Mouse (Mus musculus) limb, embryonic 11.5 days (tissue): Measurements from ENCODE around the gene Dtnb. TPM values are rescaled to one million over a fixed set of nuclear protein-coding genes. Genes with fewer than 3 reads are reported as not detected.

Experiments used
- ATAC-seq: fragments of 200-750 bp; cut with Nextera tagmentation; 2 replicates; pipeline ENCODE4 v1.8.0; 2017; ENCODE audit warnings: low read depth; ENCODE audit not compliant: insufficient number of reproducible peaks, low FRiP score, low TSS enrichment
- DNase-seq: peaks from one replicate; pipeline ENCODE4 v3.0.0-alpha.2; 2015; ENCODE audit warnings: low spot score
- H3K27ac ChIP-seq: fragments of 300-500 bp; sonication (generic); replicated peaks from 2 replicates; pipeline ENCODE4 v1.5.1; 2014; ENCODE audit warnings: low read depth, mild to moderate bottlenecking, low read length
- H3K27me3 ChIP-seq: fragments of 300-500 bp; sonication (generic); 2 replicates; pipeline ENCODE4 v1.6.1; 2014; ENCODE audit warnings: mild to moderate bottlenecking, low read length, mixed read lengths; ENCODE audit not compliant: control insufficient read depth, insufficient read depth
- H3K36me3 ChIP-seq: fragments of 300-500 bp; sonication (generic); 2 replicates; pipeline ENCODE4 v1.6.1; 2014; ENCODE audit warnings: mild to moderate bottlenecking, low read length, moderate library complexity, mixed read lengths; ENCODE audit not compliant: control insufficient read depth, insufficient read depth
- H3K4me1 ChIP-seq: fragments of 300-500 bp; sonication (generic); 2 replicates; pipeline ENCODE4 v1.6.1; 2014; ENCODE audit warnings: low read length, mixed read lengths; ENCODE audit not compliant: control insufficient read depth, insufficient read depth
- H3K4me2 ChIP-seq: fragments of 300-500 bp; sonication (generic); 2 replicates; pipeline ENCODE4 v1.6.1; 2014; ENCODE audit warnings: low read depth, mild to moderate bottlenecking, moderate library complexity; ENCODE audit not compliant: severe bottlenecking
- H3K4me3 ChIP-seq: fragments of 300-500 bp; sonication (generic); 2 replicates; pipeline ENCODE4 v1.5.1; 2014; ENCODE audit warnings: low read depth, low read length
- H3K9ac ChIP-seq: fragments of 300-500 bp; sonication (generic); 2 replicates; pipeline ENCODE4 v1.6.1; 2014; ENCODE audit warnings: mild to moderate bottlenecking, low read length
- H3K9me3 ChIP-seq: fragments of 300-500 bp; sonication (generic); 2 replicates; pipeline ENCODE4 v1.6.1; 2016; ENCODE audit warnings: low read length; ENCODE audit not compliant: control insufficient read depth
- WGBS: fragments of 180-500 bp; shearing (Covaris S2); extraction: QIAGEN DNeasy Blood & Tissue Kit; methylation state at CpG from one replicate; pipeline ENCODE4 v1.1.7; 2014; 5-methylcytosine and 5-hydroxymethylcytosine counted together
- polyA plus RNA-seq: library from polyadenylated mRNA; unstranded; fragments of >200 nt; fragmentation: Nextera tagmentation; extraction: Ambion mirVana; gene quantifications from 2 replicates; pipeline ENCODE4 v1.2.1, GENCODE M21; 2014

Gene Dtnb
- polyA plus RNA-seq, 1 experiment from 2014 or later: 41.1 TPM

DNA sequence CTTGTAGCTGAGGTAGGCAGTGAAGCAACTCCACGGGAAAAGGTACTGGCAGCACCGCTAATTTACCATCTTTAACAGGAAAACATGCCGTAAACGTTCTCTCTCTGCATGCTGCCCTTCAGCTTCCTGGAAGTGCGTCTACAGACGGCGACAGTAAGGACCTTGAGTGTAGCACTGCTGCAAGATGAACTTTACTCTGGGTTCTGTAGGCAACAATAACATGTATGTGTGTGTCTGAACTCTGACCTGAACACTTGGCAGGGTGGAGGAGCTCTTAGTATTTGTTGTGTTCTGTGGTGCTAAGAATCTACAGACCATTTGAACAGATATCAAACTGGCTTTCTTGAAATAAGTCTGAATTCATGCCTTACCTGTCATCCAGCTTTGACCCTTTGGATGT lies 130.7 kb downstream of the Dtnb start:
- ATAC-seq (no peak), DNase-seq (no peak)

DNA sequence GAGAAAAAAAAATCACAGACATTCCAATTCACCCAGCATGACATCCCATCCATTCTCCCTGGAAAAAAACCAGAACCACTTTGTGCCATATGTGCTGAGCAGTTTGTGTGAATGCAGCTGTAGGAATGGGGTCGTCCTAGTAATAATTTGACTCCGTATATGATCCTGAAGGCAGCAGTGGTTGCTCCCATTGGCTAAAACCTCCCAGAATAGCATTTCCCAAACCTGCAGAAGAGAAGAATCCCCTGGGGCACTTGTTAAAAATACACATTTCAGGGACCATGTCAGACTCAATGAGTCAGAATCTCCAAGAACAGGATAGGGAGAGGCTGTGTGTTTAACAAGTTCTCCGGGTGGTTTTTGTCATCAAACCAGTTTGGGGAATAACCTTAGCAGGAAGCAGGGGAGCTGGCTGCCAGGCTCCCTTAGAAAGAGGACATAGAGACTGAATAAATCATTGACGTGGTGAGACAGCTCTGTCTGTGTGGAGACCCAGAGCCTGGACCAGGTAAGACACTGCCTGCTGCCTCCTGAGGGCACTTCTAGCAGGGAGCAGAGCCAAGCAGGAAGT lies 147.1 kb downstream of the Dtnb start:
- Histone ChIP-seq H3K36me3 (no peaks in the 10 kb centered on the region; the same call in 1 of the 2 replicates), H3K4me3 (no peak overlapping the region), H3K9ac (no peak overlapping the region), H3K27ac (no peak overlapping the region), H3K4me1 (no peaks in the 10 kb centered on the region), H3K27me3 (no peaks in the 10 kb centered on the region), H3K9me3 (no peaks in the 10 kb centered on the region), H3K4me2 (no peak overlapping the region)
- ATAC-seq (no peak), DNase-seq (no peak)
- 71% methylated on average over 4 of the region's 4 CpGs for WGBS

More for the DNA sequence above, 130.7 kb downstream of the Dtnb start:
- H3K27ac ChIP-seq: no peak overlapping the region
- no peaks in the 10 kb centered on the region for H3K9me3 ChIP-seq
- no peaks in the 10 kb centered on the region for H3K4me1 ChIP-seq
- H3K4me3 ChIP-seq: no peak overlapping the region
- H3K36me3 ChIP-seq: no peaks in the 10 kb centered on the region
- H3K27me3 ChIP-seq: no peaks in the 10 kb centered on the region
- H3K9ac ChIP-seq: no peak overlapping the region
- 88% methylated on average over 7 of the region's 7 CpGs for WGBS
- no peak overlapping the region for H3K4me2 ChIP-seq

DNA sequence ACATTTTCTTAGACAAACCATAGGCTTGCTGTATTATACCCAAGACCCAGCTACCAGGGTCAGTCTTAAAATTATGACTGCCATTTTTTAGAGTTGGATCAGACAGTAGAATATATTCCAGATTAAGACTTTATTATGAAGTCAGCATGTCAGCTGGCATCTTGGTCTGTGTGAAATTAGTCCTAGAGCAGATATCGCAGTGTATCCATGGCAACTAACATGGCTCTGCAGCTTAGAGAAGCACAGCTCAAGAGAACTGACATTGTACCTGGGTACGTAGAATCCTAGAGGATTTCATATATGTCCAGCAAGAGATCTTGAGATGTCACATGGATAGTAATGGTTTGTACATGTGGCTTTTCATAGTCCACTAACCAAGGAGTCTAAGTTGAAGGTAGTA lies 148.3 kb downstream of the Dtnb start:
- Histone ChIP-seq H3K4me1 (no peaks in the 10 kb centered on the region), H3K36me3 (no peaks in the 10 kb centered on the region; the same call in 1 of the 2 replicates), H3K9me3 (no peaks in the 10 kb centered on the region), H3K4me2 (no peak overlapping the region), H3K4me3 (no peak overlapping the region), H3K9ac (no peak overlapping the region), H3K27me3 (no peaks in the 10 kb centered on the region), H3K27ac (no peak overlapping the region)
- ATAC-seq (no peak), DNase-seq (no peak)
- WGBS: 96% methylated on average over 2 of the region's 2 CpGs

GRCm38 (mm10) chr12:3723762-3724161 lies 151.6 kb downstream of the Dtnb start:
- ATAC-seq: no peak
- Histone ChIP-seq H3K4me1 (no peaks in the 10 kb centered on the region), H3K9ac (no peak overlapping the region), H3K4me2 (no peak overlapping the region), H3K9me3 (no peaks in the 10 kb centered on the region), H3K36me3 (no peaks in the 10 kb centered on the region; the same call in 1 of the 2 replicates), H3K27ac (no peak overlapping the region), H3K27me3 (no peaks in the 10 kb centered on the region), H3K4me3 (no peak overlapping the region)
- WGBS: 84% methylated on average over 3 of the region's 3 CpGs
- no peak for DNase-seq

DNA sequence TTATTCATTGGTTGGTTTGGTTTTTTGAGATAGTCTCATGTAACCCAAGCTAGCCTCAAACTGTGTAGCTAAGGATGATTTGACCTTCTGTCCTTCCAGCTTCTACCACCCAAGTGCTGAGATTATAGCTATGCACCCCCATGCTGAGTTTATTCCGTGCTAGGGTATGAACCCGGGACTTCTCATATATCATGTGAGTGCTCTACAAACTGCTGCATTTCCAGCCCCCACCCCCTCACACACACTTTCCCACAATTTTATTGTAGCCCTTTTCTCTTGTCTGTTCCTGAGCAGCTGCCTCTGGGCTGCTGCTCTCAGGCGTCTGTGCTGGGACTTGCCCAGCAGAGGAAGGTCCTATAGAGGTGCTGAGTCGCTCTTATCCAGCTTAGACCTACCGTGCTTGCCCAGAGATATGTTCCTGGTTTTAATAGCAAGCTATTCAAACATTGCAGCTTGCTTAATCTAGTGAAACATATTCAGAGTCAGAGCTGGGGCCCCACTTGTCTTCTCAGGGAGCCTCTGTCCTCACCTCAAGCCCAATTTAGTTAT lies 152.7 kb downstream of the Dtnb start:
- no peaks in the 10 kb centered on the region for H3K27me3 ChIP-seq
- H3K4me2 ChIP-seq: no peak overlapping the region
- no peaks in the 10 kb centered on the region for H3K4me1 ChIP-seq
- ATAC-seq (no peak), DNase-seq (no peak)
- H3K9ac ChIP-seq: no peak overlapping the region
- H3K27ac ChIP-seq: no peak overlapping the region
- no peak overlapping the region for H3K4me3 ChIP-seq
- 52% methylated on average over 5 of the region's 5 CpGs for WGBS
- H3K36me3 ChIP-seq: no peaks in the 10 kb centered on the region; the same call in 1 of the 2 replicates
- H3K9me3 ChIP-seq: no peaks in the 10 kb centered on the region

- DNase-seq (no peak), ATAC-seq (no peak)
- Histone ChIP-seq H3K4me2 (no peak overlapping the region), H3K4me3 (no peak overlapping the region), H3K27ac (no peak overlapping the region), H3K9ac (no peak overlapping the region), H3K4me1 (no peaks in the 10 kb centered on the region), H3K27me3 (no peaks in the 10 kb centered on the region), H3K36me3 (no peaks in the 10 kb centered on the region), H3K9me3 (no peaks in the 10 kb centered on the region)
- WGBS: 88% methylated on average over 6 of the region's 6 CpGs
Observed at GRCm38 (mm10) chr12:3729521-3730075, 157.4 kb downstream of the Dtnb start.

GRCm38 (mm10) chr12:3732623-3733265 lies 160.6 kb downstream of the Dtnb start:
- H3K27me3 ChIP-seq: no peaks in the 10 kb centered on the region
- no peaks in the 10 kb centered on the region for H3K9me3 ChIP-seq
- H3K4me1 ChIP-seq: no peaks in the 10 kb centered on the region
- H3K9ac ChIP-seq: no peak overlapping the region
- no peak overlapping the region for H3K27ac ChIP-seq
- 83% methylated on average over 11 of the region's 11 CpGs for WGBS
- H3K36me3 ChIP-seq: no peaks in the 10 kb centered on the region
- DNase-seq (no peak), ATAC-seq (no peak)
- H3K4me2 ChIP-seq: no peak overlapping the region
- H3K4me3 ChIP-seq: no peak overlapping the region

GRCm38 (mm10) chr12:3733328-3733727 lies 161.1 kb downstream of the Dtnb start:
- no peak overlapping the region for H3K9ac ChIP-seq
- no peaks in the 10 kb centered on the region for H3K4me1 ChIP-seq
- no peak for ATAC-seq
- H3K4me2 ChIP-seq: no peak overlapping the region
- 65% methylated on average over 7 of the region's 7 CpGs for WGBS
- H3K4me3 ChIP-seq: no peak overlapping the region
- no peaks in the 10 kb centered on the region for H3K9me3 ChIP-seq
- no peaks in the 10 kb centered on the region for H3K27me3 ChIP-seq
- no peak overlapping the region for H3K27ac ChIP-seq
- H3K36me3 ChIP-seq: no peaks in the 10 kb centered on the region
- no peak for DNase-seq
